Mouse (Mus musculus) bone marrow, adult 2 months (tissue): ENCODE data around the gene Hes1.

Experiments used
- CTCF ChIP-seq: fragments of 200-500 bp; IDR thresholded peaks from 2 replicates; pipeline ENCODE4 v1.5.1; 2011; ENCODE audit warnings: low read length, control low read depth; ENCODE audit not compliant: control insufficient read depth, insufficient read depth
- POLR2A ChIP-seq: fragments of 200-500 bp; IDR thresholded peaks from 2 replicates; pipeline ENCODE4 v1.6.1; 2011; ENCODE audit warnings: low read depth, mild to moderate bottlenecking, control low read depth, low read length, borderline replicate concordance; ENCODE audit not compliant: control insufficient read depth

GRCm38 (mm10) chr16:30032326-30032904, 31.8 kb upstream of the Hes1 start:
- no peak for TF ChIP-seq CTCF
- TF ChIP-seq POLR2A, result no peak
